Mouse (Mus musculus): ENCODE data around the gene Shank1.

GRCm38 (mm10) chr7:44260410-44260809 is 49.6 kb upstream of the Shank1 start:
- TF ChIP-seq GATA1 (IDR thresholded peaks at IDR 0.05; ENCODE audit: borderline replicate concordance, low read length), result no peak
- no peak for TF ChIP-seq FLI1 (IDR thresholded peaks at IDR 0.05; ENCODE audit: low read length)
